Mouse (Mus musculus) skeletal muscle tissue, adult 2 months (tissue): ENCODE data around the gene Sh3pxd2a.
A peak's percentile ranks its signal among the peaks of the same experiment; 100 is the strongest.

Source experiments
- DNase-seq: peaks from one replicate; pipeline ENCODE4 v3.0.0-alpha.2; 2012; ENCODE audit warnings: low read depth, low spot score

Gene Sh3pxd2a

DNA sequence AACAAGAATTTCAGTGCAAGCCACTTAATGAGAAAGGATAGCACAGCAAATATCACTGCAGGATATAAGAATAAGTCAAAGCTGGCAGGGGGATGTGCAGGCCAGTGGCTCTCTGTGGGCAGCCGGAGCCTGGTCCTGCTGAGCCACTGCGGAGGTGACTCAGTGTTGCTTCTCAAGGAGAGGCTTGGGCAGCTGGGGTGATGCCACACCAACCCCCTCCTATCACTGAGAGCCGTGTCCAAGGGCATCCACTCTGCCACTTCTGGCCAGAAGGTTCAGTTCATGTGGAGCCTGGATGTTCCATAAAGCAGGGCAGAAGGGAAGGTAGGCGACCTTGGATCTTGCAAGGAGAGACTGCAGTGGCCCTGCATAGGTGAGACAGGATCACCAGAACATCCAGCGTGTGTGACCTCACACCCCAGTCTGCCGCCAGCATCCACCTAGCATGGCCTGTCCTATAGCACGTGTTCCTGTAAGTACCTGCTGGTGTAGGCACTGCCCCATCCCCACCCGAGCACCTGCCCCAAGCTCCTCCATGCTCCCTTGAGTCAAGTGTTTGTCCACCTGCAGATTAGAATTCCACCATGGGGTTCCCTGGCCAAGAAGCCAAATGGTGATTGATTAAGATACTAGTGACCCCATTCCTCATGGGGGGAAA lies 89.2 kb downstream of the Sh3pxd2a start:
- DNase-seq, result no peak

- no peak for DNase-seq
Observed at GRCm38 (mm10) chr19:47374440-47374839, 89.8 kb downstream of the Sh3pxd2a start.

DNA sequence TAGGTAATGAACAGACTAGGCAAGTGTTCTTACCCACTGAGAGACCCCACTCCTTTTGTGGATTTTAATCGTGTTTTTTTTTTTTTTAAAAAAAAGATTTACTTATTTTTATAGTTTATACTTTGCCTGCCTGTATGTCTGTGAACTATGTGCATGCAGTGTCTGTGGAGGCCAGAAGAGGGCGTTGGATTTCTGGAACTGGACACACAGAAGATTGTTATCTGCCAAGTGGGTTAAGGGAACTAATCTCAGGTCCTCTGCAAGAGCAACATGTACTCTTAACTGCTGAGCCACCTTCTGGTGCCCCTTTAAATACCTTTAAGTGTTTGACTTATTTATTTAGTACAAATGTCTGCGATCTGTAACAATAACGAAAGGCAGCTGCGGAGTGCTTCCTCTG lies 92.2 kb downstream of the Sh3pxd2a start:
- no peak for DNase-seq

GRCm38 (mm10) chr19:47371521-47371920 lies 92.7 kb downstream of the Sh3pxd2a start:
- DNase-seq, result no peak

DNA sequence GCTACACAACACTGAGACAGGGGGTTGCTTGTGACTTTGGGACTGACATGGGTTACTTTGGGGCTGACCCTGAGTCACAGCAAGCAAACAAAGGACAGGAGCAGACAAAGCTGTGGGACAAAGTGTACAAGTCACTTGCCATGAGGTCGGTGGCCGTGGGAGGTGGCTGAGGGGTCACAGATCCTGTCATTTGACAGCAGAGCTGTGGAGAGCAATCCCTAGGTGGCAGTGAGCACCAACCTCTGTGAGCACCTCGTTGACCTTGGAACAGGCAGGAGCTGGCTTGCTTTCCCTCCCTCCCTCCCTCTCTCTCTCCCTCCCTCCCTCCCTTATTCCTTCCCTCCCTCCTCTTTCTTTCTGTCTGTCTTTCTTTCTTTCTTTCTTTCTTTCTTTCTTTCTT lies 95.2 kb downstream of the Sh3pxd2a start:
- no peak for DNase-seq

- DNase-seq, result no peak
Observed at GRCm38 (mm10) chr19:47367271-47367879, 96.8 kb downstream of the Sh3pxd2a start.

GRCm38 (mm10) chr19:47366576-47366975 lies 97.6 kb downstream of the Sh3pxd2a start:
- DNase-seq, result peak; percentile 46

DNA sequence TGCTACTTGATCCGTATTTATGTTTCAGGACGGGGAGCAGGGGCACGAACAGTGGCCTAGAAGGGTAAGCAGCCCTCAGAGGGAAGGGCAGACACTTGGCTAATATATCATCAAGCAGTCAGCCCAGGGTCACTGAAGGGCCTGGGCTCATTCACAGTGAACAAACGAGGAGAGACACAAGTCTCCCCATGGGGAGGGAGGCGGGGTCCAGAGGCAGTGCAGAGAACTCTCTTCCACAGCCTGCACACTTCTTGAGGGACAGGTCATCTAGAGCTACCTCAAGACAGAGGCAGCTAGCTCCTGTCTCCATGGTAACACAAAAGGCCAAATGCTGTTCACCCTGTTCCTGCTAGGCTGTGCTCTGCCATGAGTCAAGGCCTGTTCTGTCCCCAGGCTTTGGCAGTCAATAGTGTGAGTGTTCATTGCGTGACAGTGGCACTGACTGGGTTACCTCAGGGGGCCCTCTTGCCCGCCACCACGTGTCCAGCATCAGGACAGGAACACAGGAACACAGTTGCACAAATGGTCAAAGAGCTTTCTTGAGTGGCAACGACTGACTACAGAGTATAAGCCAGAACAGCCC lies 101.0 kb downstream of the Sh3pxd2a start:
- DNase-seq, result no peak

GRCm38 (mm10) chr19:47360921-47361320 lies 103.3 kb downstream of the Sh3pxd2a start:
- DNase-seq, result no peak

- DNase-seq, result no peak
Observed at GRCm38 (mm10) chr19:47360017-47360416, 104.2 kb downstream of the Sh3pxd2a start.

GRCm38 (mm10) chr19:47359166-47359931 lies 104.9 kb downstream of the Sh3pxd2a start:
- no peak for DNase-seq

DNA sequence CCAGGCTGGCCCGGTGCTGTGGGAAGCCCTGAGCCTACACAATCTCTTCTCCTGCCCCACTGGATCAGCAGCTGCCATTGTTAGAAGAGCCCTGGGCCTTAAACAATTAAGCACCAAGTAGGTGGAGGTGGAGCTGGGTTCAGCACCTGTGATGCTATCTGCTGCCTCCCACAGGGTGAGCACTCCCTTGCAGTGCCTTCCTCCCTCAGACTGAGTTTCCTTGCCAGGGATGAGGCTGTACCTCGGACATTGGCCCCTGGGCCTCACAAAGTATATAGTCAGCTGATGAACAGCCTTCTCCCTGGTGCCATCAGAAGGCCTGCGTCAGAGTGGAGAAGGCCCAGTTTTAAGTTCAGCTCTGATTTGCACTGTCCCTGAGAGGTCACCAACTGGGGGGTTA lies 106.9 kb downstream of the Sh3pxd2a start:
- DNase-seq, result no peak

DNA sequence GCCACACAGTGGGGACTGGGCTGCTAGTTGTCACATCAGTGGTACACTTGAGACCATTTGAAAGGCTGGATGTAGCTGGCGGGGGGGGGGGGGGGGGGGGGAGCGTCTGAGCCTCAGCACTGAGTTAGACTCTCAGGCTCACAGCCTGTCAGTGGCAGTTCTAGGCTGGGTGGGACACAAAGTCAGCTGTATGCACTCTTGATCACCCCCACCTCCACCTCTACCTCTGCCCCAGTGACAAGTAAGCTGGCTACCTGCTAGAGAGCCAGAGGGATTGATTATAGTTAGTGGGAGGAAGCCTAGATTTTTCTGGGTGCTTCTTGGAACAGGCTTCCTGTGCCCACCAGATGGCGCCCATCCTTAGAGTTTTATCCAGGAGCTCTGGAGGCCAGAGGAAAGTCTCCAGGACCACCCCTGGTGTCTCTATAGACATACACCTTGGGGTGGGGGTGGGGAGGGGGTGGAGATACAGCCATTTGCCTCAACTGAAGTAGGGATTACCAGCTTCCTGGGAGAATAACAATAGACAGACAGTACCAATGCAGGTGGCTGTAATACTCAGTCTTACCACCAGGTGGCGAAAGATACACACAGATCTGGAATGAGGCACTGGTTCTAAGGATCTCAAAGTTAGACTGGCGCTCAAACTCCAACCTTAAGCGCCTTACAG lies 107.9 kb downstream of the Sh3pxd2a start:
- DNase-seq, result peak; percentile 61

DNA sequence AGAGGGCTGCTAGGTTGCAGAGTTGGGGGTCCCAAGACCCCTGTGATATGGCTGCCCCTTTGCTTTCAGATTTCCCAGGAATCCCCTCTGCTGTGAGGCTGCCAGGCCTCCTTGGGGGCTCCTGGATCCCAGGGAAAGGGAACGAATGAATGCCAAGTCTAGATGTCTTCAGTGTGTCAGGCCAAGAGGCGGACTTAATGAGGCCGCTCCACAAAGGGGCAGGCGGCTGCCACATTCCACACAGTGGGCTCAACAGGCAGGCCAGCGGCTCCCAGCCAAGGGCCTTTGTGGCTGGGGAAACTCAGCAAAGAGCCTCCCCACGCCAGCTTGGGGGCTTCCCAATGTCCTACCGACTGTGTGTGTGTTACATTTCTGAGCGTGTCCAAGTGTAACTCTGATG lies 109.7 kb downstream of the Sh3pxd2a start:
- DNase-seq, result no peak

DNA sequence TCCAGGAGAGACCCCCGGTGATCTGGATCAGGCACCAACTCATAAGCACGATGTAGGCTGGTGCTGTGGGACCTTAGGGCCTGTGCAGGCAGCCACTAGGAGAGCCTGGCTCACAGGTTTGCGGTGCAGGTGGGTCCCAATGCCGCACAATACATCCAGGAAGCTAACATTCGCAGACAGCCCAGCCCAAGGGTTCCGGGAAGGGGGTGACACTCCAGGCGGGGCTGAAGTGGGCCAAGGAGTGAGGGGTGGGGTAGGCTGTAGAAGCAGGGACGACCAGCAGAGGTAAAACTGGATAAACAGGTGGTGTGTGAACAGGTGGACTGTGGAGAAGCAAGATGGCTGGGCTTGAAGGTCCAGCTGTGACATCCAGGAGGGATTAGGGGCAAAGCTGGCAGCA lies 115.2 kb downstream of the Sh3pxd2a start:
- DNase-seq, result no peak

- DNase-seq, result no peak
Observed at GRCm38 (mm10) chr19:47348395-47349016, 115.7 kb downstream of the Sh3pxd2a start.

DNA sequence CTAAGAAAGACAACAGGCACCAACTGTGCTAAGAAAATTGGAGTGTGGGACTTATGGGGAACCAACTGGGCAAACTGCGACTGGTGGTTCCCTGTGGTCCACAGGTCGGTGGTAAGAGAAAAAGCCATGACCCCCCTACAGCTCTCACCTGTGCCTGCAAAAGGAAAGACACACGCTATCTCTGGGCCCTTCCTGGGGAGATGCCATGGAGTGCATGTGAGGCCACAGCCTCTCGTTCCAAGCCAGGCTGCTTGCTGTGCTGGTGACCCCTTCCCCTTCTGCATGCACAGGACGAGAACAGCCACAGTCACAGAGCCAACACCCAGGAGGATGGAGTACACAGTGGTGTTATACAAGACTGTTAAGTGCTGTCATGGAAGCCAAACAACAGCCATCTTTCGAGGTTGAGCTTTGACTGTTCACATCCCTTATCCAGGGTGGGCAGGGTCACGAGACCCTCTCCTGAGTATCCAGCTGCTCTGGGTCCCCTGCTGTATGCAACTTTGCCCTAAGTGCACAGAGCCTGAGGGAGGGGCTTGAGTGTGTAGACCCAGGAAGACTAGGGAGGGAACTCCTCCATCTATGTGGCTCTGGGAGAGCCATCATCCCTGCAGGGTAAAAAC lies 117.1 kb downstream of the Sh3pxd2a start:
- DNase-seq, result no peak

- DNase-seq, result no peak
Observed at GRCm38 (mm10) chr19:47346606-47347005, 117.6 kb downstream of the Sh3pxd2a start.

GRCm38 (mm10) chr19:47345851-47346568 lies 118.2 kb downstream of the Sh3pxd2a start:
- DNase-seq, result no peak

DNA sequence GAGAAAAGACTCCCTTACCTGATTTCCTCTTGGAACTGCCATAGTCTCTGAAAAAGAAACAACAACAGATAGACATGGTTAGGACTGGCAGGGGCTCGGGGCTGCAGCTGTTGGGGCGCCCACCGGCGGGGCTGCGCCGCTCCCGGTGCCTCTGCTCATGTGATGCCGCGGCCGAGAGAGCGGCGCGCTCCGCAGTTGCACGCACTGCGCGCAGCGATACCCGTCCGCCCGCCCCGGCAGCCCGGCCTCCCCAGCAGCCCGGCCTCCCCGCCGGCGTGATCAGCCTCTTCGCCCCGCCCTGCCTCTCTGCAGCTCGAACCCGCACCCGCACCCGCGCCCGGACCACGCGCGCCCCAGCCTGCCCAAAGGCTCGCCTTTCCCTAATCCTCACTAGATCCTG lies 120.8 kb downstream of the Sh3pxd2a start:
- no peak for DNase-seq
